Mouse (Mus musculus) midbrain, embryonic 16.5 days (tissue): ENCODE measurements around the gene Wasf2. TPM values are rescaled to one million over a fixed set of nuclear protein-coding genes. Genes with fewer than 3 reads are reported as not detected.

ENCODE experiments used
- ATAC-seq: fragments of 200-750 bp; cut with Nextera tagmentation; 2 replicates; pipeline ENCODE4 v1.8.0; 2017; ENCODE audit warnings: moderate TSS enrichment
- H3K27ac ChIP-seq: fragments of 300-500 bp; sonication (generic); 2 replicates; pipeline ENCODE4 v1.5.1; 2014; ENCODE audit warnings: mild to moderate bottlenecking, low read length, mixed read lengths
- H3K27me3 ChIP-seq: fragments of 300-500 bp; sonication (generic); 2 replicates; pipeline ENCODE4 v1.6.1; 2014; ENCODE audit warnings: low read depth, low read length, mixed read lengths; ENCODE audit not compliant: control insufficient read depth, insufficient read depth
- H3K36me3 ChIP-seq: fragments of 300-500 bp; sonication (generic); 2 replicates; pipeline ENCODE4 v1.6.1; 2014; ENCODE audit warnings: mild to moderate bottlenecking, low read length, moderate library complexity, mixed read lengths; ENCODE audit not compliant: control insufficient read depth, insufficient read depth
- H3K4me1 ChIP-seq: fragments of 300-500 bp; sonication (generic); 2 replicates; pipeline ENCODE4 v1.6.1; 2014; ENCODE audit warnings: mild to moderate bottlenecking, low read length, mixed read lengths; ENCODE audit not compliant: control insufficient read depth, insufficient read depth
- H3K4me2 ChIP-seq: fragments of 300-500 bp; sonication (generic); 2 replicates; pipeline ENCODE4 v1.6.1; 2014; ENCODE audit warnings: mild to moderate bottlenecking, low read length, mixed read lengths
- H3K4me3 ChIP-seq: fragments of 300-500 bp; sonication (generic); 2 replicates; pipeline ENCODE4 v1.5.1; 2014; ENCODE audit warnings: low read depth, mild to moderate bottlenecking, low read length, moderate library complexity, mixed read lengths
- H3K9ac ChIP-seq: fragments of 300-500 bp; sonication (generic); 2 replicates; pipeline ENCODE4 v1.6.1; 2014; ENCODE audit warnings: low read depth, low read length, mixed read lengths
- H3K9me3 ChIP-seq: fragments of 300-500 bp; sonication (generic); replicated peaks from 2 replicates; pipeline ENCODE4 v1.6.1; 2014; ENCODE audit warnings: mild to moderate bottlenecking, low read length, mixed read lengths; ENCODE audit not compliant: control insufficient read depth, poor library complexity, severe bottlenecking
- WGBS: fragments of 180-500 bp; shearing (Covaris S2); extraction: QIAGEN DNeasy Blood & Tissue Kit; methylation state at CpG from one replicate; pipeline ENCODE4 v1.1.7; 2014; 5-methylcytosine and 5-hydroxymethylcytosine counted together
- polyA plus RNA-seq: library from polyadenylated mRNA; unstranded; fragments of >200 nt; fragmentation: Nextera tagmentation; extraction: Ambion mirVana; gene quantifications from 2 replicates; pipeline ENCODE4 v1.2.1, GENCODE M21; 2015

Gene Wasf2
- polyA plus RNA-seq, 1 experiment from 2014 or later, result 20.1 TPM

DNA sequence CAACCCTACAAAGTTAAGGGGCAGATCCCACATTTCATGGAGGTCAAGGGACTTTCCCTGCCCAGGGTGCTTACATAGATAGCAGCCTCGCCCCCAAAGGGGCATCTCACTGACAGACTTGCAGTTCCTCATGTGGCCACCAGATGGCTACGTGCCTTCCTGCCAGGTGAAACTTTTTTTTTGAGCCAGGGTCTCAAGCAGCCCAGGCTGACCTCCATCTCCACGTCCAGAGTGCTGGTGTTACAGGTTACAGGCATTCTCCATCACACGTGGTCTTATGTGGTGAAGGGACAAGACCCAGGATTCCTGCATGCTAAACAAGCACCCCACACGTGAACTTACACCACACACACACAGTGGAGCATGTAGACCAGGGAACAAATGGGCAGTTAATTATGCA lies 87.3 kb downstream of the Wasf2 start:
- 1% methylated on average over 5 of the region's 5 CpGs for WGBS
- no peaks in the 10 kb centered on the region for H3K36me3 ChIP-seq
- no peak for ATAC-seq
- H3K27ac ChIP-seq, result no peak overlapping the region
- no peak overlapping the region for H3K9ac ChIP-seq
- peaks cover 3% of the 10 kb centered on the region; the same call in 1 of the 2 replicates for H3K4me1 ChIP-seq
- H3K27me3 ChIP-seq, result peaks cover 32% of the 10 kb centered on the region
- no peaks in the 10 kb centered on the region for H3K9me3 ChIP-seq
- H3K4me2 ChIP-seq, result no peak overlapping the region
- H3K4me3 ChIP-seq, result no peak overlapping the region

DNA sequence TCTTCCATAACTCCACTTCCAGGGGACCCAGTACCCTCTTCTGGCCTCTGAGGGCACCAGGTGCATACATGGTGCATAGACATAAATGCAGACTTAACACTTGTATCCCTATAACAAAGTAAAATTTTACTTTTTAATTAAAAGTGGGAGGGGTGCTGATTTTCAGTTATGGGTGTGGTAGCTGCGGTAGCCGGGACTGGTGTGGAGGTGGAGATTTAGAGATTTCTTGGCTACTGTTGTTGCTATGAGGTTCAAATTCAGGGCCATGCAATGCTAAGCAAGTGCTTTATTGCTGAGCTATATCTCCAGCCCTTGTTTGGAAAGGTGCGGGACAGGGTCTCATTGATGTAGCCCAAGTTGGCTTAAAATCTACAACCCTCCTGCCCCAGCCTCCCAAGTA lies 88.4 kb downstream of the Wasf2 start:
- Histone ChIP-seq H3K36me3 (no peaks in the 10 kb centered on the region), H3K27me3 (peaks cover 32% of the 10 kb centered on the region), H3K4me1 (peaks cover 3% of the 10 kb centered on the region; the same call in 1 of the 2 replicates), H3K9me3 (no peaks in the 10 kb centered on the region), H3K4me3 (no peak overlapping the region), H3K4me2 (no peak overlapping the region), H3K27ac (no peak overlapping the region), H3K9ac (no peak overlapping the region)
- 90% methylated on average over 3 of the region's 3 CpGs for WGBS
- no peak for ATAC-seq

DNA sequence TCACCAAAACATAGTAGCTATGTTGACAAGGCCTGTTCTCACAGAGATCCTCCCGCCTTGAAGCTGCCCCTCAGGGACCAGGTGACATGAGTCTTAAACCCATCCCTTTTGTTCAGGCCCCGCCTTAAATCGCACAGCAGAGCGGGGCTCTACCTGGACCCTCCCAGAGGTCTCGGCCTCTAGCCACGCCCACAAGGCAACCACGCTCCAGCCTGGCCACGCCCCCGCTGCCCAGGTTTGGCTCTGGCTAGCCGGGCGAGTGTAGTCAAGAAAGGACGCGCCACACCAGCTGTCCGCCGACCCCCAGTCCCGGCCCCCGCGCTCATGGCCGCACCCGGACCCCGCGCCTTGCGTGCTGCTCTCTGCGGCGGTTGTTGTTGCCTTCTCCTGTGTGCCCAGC lies 90.4 kb downstream of the Wasf2 start:
- Histone ChIP-seq H3K27me3 (peaks cover 22% of the 10 kb centered on the region), H3K36me3 (no peaks in the 10 kb centered on the region), H3K9me3 (no peaks in the 10 kb centered on the region), H3K4me3 (peak overlapping the region; percentile 40), H3K4me2 (peak overlapping the region; percentile 74), H3K27ac (no peak overlapping the region), H3K9ac (peak overlapping the region; percentile 64), H3K4me1 (peaks cover 3% of the 10 kb centered on the region; the same call in 1 of the 2 replicates)
- no peak for ATAC-seq
- 3% methylated on average over 25 of the region's 25 CpGs for WGBS

DNA sequence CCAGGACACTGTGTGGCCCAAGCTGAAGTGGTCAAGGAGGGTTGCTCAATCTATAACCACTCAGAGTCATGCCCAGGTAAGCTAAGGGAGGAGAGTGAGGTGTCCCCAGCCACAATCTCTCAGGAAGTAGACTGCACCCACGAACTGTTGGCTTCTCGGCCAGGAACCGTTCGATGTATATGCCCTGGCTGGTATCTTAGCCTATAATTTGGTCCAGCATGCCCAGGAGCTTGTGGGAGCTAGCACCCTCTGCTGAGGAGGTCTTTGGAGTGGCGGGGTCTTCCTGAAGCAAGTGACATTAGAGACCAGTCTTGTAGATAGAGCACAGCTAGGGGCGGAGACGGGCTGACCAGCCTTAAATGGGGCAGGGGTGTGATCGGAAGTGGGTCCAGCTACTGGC lies 91.4 kb downstream of the Wasf2 start:
- no peak for ATAC-seq
- no peaks in the 10 kb centered on the region for H3K36me3 ChIP-seq
- no peak overlapping the region for H3K27ac ChIP-seq
- no peak overlapping the region for H3K4me2 ChIP-seq
- H3K27me3 ChIP-seq, result peaks cover 22% of the 10 kb centered on the region
- no peak overlapping the region for H3K4me3 ChIP-seq
- H3K9me3 ChIP-seq, result no peaks in the 10 kb centered on the region
- peaks cover 3% of the 10 kb centered on the region; the same call in 1 of the 2 replicates for H3K4me1 ChIP-seq
- H3K9ac ChIP-seq, result no peak overlapping the region
- WGBS, result 90% methylated on average over 8 of the region's 8 CpGs

GRCm38 (mm10) chr4:133223875-133224274 lies 93.6 kb downstream of the Wasf2 start:
- Histone ChIP-seq H3K9ac (0 out of 2 replicates have a peak overlapping the region, but pooled peaks have one; percentile 3), H3K4me1 (peaks cover 3% of the 10 kb centered on the region; the same call in 1 of the 2 replicates), H3K27ac (no peak overlapping the region), H3K27me3 (peaks cover 22% of the 10 kb centered on the region), H3K4me2 (no peak overlapping the region), H3K9me3 (no peaks in the 10 kb centered on the region), H3K4me3 (no peak overlapping the region), H3K36me3 (no peaks in the 10 kb centered on the region)
- ATAC-seq, result no peak
- 34% methylated on average over 5 of the region's 5 CpGs for WGBS

- 69% methylated on average over 10 of the region's 10 CpGs for WGBS
- H3K4me2 ChIP-seq, result no peak overlapping the region
- no peaks in the 10 kb centered on the region for H3K36me3 ChIP-seq
- H3K9ac ChIP-seq, result no peak overlapping the region
- no peak overlapping the region for H3K4me3 ChIP-seq
- no peaks in the 10 kb centered on the region for H3K9me3 ChIP-seq
- H3K4me1 ChIP-seq, result no peaks in the 10 kb centered on the region
- no peak overlapping the region for H3K27ac ChIP-seq
- ATAC-seq, result no peak
- H3K27me3 ChIP-seq, result peaks cover 10% of the 10 kb centered on the region
Measured at GRCm38 (mm10) chr4:133226073-133226472, 95.8 kb downstream of the Wasf2 start.

GRCm38 (mm10) chr4:133227636-133228035 lies 97.3 kb downstream of the Wasf2 start:
- Histone ChIP-seq H3K9me3 (no peaks in the 10 kb centered on the region), H3K36me3 (no peaks in the 10 kb centered on the region), H3K27ac (no peak overlapping the region), H3K9ac (no peak overlapping the region), H3K27me3 (no peaks in the 10 kb centered on the region), H3K4me1 (no peaks in the 10 kb centered on the region), H3K4me2 (no peak overlapping the region), H3K4me3 (no peak overlapping the region)
- WGBS, result 64% methylated on average over 8 of the region's 8 CpGs
- no peak for ATAC-seq

DNA sequence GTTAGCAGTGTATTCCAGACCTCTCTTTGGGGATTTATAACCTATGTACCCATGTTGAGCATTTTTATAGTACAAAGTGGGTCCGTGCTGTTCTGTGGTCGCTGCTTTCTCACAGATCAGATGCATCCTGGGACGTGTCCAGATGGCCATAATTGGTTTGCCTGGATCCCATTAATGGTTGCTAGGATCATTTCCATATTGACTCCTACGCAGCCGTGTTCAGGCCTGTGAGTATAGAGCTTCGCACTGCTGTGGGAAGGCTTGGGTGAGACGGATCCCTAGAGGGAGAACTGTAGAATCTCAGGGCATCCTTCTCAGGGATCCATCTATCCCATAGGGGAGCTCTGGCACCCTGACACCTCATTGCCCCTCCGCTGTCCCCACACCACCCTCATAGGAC lies 99.3 kb downstream of the Wasf2 start:
- no peaks in the 10 kb centered on the region for H3K27me3 ChIP-seq
- WGBS, result 59% methylated on average over 8 of the region's 8 CpGs
- no peak overlapping the region for H3K4me3 ChIP-seq
- ATAC-seq, result no peak
- no peaks in the 10 kb centered on the region for H3K9me3 ChIP-seq
- no peaks in the 10 kb centered on the region for H3K4me1 ChIP-seq
- H3K4me2 ChIP-seq, result no peak overlapping the region
- no peak overlapping the region for H3K9ac ChIP-seq
- no peak overlapping the region for H3K27ac ChIP-seq
- H3K36me3 ChIP-seq, result no peaks in the 10 kb centered on the region

- Histone ChIP-seq H3K36me3 (no peaks in the 10 kb centered on the region), H3K9me3 (no peaks in the 10 kb centered on the region), H3K27ac (no peak overlapping the region), H3K4me2 (no peak overlapping the region), H3K4me1 (no peaks in the 10 kb centered on the region), H3K9ac (no peak overlapping the region), H3K4me3 (no peak overlapping the region), H3K27me3 (no peaks in the 10 kb centered on the region)
- ATAC-seq, result no peak
- WGBS, result 46% methylated on average over 10 of the region's 10 CpGs
Measured at GRCm38 (mm10) chr4:133233285-133233976, 103.1 kb downstream of the Wasf2 start.
